Mouse (Mus musculus) ES-Bruce4 (cell line): ENCODE measurements around the gene Ugt1a6b. TPM values are rescaled to one million over a fixed set of nuclear protein-coding genes. Genes with fewer than 3 reads are reported as not detected.
"Not testable (repeated sequence)": the region's sequence is repeated elsewhere in the genome, so short reads cannot be mapped to it uniquely, and the experiment has no call there.

Source experiments
- H3K27ac ChIP-seq: 2 replicates; pipeline ENCODE4 v1.5.1; 2012; ENCODE audit warnings: low read length, inconsistent platforms; ENCODE audit not compliant: insufficient read depth
- H3K27me3 ChIP-seq: 2 replicates; pipeline ENCODE4 v1.6.1; 2012; ENCODE audit warnings: mild to moderate bottlenecking, low read length, inconsistent platforms; ENCODE audit not compliant: control insufficient read depth, poor library complexity, insufficient read depth, severe bottlenecking
- H3K36me3 ChIP-seq: 2 replicates; pipeline ENCODE4 v1.6.1; 2012; ENCODE audit warnings: inconsistent platforms, mild to moderate bottlenecking, low read length, moderate library complexity; ENCODE audit not compliant: control insufficient read depth, poor library complexity, insufficient read depth, severe bottlenecking
- H3K4me1 ChIP-seq: one replicate; pipeline ENCODE4 v1.8.1; 2011; ENCODE audit warnings: low read length; ENCODE audit not compliant: control insufficient read depth, insufficient read depth
- H3K4me3 ChIP-seq: 2 replicates; pipeline ENCODE4 v1.5.1; 2011; ENCODE audit warnings: low read depth, mild to moderate bottlenecking, low read length
- H3K9ac ChIP-seq: 2 replicates; pipeline ENCODE4 v1.6.1; 2012; ENCODE audit warnings: low read depth, mild to moderate bottlenecking, inconsistent platforms; ENCODE audit not compliant: poor library complexity, severe bottlenecking
- H3K9me3 ChIP-seq: replicated peaks from 2 replicates; pipeline ENCODE4 v1.6.1; 2012; ENCODE audit warnings: mild to moderate bottlenecking, low read length, inconsistent platforms; ENCODE audit not compliant: control insufficient read depth, poor library complexity, insufficient read depth, severe bottlenecking
- CTCF ChIP-seq: IDR thresholded peaks from one replicate; pipeline ENCODE4 v1.8.1; 2011; ENCODE audit warnings: low read depth, low read length
- EP300 ChIP-seq: IDR thresholded peaks from 2 replicates; pipeline ENCODE4 v1.6.1; 2011; ENCODE audit warnings: low read depth, low read length; ENCODE audit not compliant: insufficient read depth
- POLR2A ChIP-seq: IDR thresholded peaks from one replicate; pipeline ENCODE4 v1.8.1; 2011; ENCODE audit warnings: low read length; ENCODE audit not compliant: insufficient read depth
- polyA plus RNA-seq: library from polyadenylated mRNA; stranded (reverse); fragments of >200 nt; gene quantifications from 2 replicates; pipeline ENCODE4 v1.2.4, GENCODE M21; 2011; ENCODE audit warnings: low read depth; ENCODE audit not compliant: missing spikeins, insufficient read depth, insufficient read length

Ugt1a6b gene
- polyA plus RNA-seq, 1 experiment, result not detected

- H3K9me3 ChIP-seq, result no peaks in the 10 kb centered on the region
- H3K9ac ChIP-seq, result no peak within 1 kb of the TSS
- H3K36me3 ChIP-seq, result no peaks in the 10 kb centered on the region
- H3K27me3 ChIP-seq, result no peaks in the 10 kb centered on the region
- H3K4me1 ChIP-seq, result no peaks in the 10 kb centered on the region
- no peak within 1 kb of the TSS for H3K27ac ChIP-seq
- H3K4me3 ChIP-seq, result no peak within 1 kb of the TSS
- no peak for TF ChIP-seq POLR2A
- TF ChIP-seq EP300, result no peak
These were observed 8.0 kb upstream of the Ugt1a6b start, which contains the start of gene Ugt1a7c for GRCm38 (mm10) chr1:88094941-88095492. Ugt1a7c (plus strand) TSS chr1:88095062.

GRCm38 (mm10) chr1:88098546-88098945 lies 4.5 kb upstream of the Ugt1a6b start:
- H3K4me3 ChIP-seq, H3K9me3 ChIP-seq: not testable (repeated sequence)

GRCm38 (mm10) chr1:88099691-88100090 lies 3.4 kb upstream of the Ugt1a6b start:
- H3K27me3 ChIP-seq, H3K9me3 ChIP-seq, H3K27ac ChIP-seq, H3K9ac ChIP-seq, H3K4me3 ChIP-seq, H3K4me1 ChIP-seq, H3K36me3 ChIP-seq: not testable (repeated sequence)

More at GRCm38 (mm10) chr1:88098546-88098945, 4.5 kb upstream of the Ugt1a6b start:
- not testable (repeated sequence) for H3K27ac ChIP-seq, H3K27me3 ChIP-seq, H3K4me1 ChIP-seq, H3K36me3 ChIP-seq, H3K9ac ChIP-seq

GRCm38 (mm10) chr1:88103697-88104468 lies 831 bp downstream of the Ugt1a6b start:
- not testable (repeated sequence) for H3K4me3 ChIP-seq, H3K27ac ChIP-seq, H3K4me1 ChIP-seq, H3K9me3 ChIP-seq, H3K27me3 ChIP-seq, H3K9ac ChIP-seq, H3K36me3 ChIP-seq

GRCm38 (mm10) chr1:88104667-88105430 lies 1.8 kb downstream of the Ugt1a6b start:
- Histone ChIP-seq H3K27me3 (no peaks in the 10 kb centered on the region), H3K4me3 (no peak overlapping the region), H3K9me3 (no peaks in the 10 kb centered on the region), H3K27ac (no peak overlapping the region), H3K4me1 (no peaks in the 10 kb centered on the region), H3K36me3 (no peaks in the 10 kb centered on the region), H3K9ac (no peak overlapping the region)
- TF ChIP-seq EP300 (no peak), POLR2A (no peak), CTCF (no peak)

- no peaks in the 10 kb centered on the region for H3K27me3 ChIP-seq
- no peaks in the 10 kb centered on the region for H3K36me3 ChIP-seq
- no peaks in the 10 kb centered on the region for H3K4me1 ChIP-seq
- no peak for TF ChIP-seq EP300
- no peak for TF ChIP-seq CTCF
- TF ChIP-seq POLR2A, result no peak
- no peaks in the 10 kb centered on the region for H3K9me3 ChIP-seq
- H3K4me3 ChIP-seq, result no peak overlapping the region
- no peak overlapping the region for H3K27ac ChIP-seq
- no peak overlapping the region for H3K9ac ChIP-seq
These were observed 2.6 kb downstream of the Ugt1a6b start for GRCm38 (mm10) chr1:88105656-88106055.

GRCm38 (mm10) chr1:88109027-88109557 lies 6.0 kb downstream of the Ugt1a6b start:
- not testable (repeated sequence) for H3K9ac ChIP-seq, H3K27me3 ChIP-seq, H3K27ac ChIP-seq, H3K36me3 ChIP-seq, H3K4me1 ChIP-seq, H3K4me3 ChIP-seq
- H3K9me3 ChIP-seq, result peaks cover 16% of the 10 kb centered on the region

GRCm38 (mm10) chr1:88109604-88110003 lies 6.6 kb downstream of the Ugt1a6b start:
- not testable (repeated sequence) for H3K9ac ChIP-seq, H3K36me3 ChIP-seq, H3K27me3 ChIP-seq, H3K4me1 ChIP-seq, H3K27ac ChIP-seq, H3K4me3 ChIP-seq
- H3K9me3 ChIP-seq, result peaks cover 22% of the 10 kb centered on the region
